Mouse (Mus musculus): ENCODE measurements around the gene Gm10645.

Gm10645 gene

DNA sequence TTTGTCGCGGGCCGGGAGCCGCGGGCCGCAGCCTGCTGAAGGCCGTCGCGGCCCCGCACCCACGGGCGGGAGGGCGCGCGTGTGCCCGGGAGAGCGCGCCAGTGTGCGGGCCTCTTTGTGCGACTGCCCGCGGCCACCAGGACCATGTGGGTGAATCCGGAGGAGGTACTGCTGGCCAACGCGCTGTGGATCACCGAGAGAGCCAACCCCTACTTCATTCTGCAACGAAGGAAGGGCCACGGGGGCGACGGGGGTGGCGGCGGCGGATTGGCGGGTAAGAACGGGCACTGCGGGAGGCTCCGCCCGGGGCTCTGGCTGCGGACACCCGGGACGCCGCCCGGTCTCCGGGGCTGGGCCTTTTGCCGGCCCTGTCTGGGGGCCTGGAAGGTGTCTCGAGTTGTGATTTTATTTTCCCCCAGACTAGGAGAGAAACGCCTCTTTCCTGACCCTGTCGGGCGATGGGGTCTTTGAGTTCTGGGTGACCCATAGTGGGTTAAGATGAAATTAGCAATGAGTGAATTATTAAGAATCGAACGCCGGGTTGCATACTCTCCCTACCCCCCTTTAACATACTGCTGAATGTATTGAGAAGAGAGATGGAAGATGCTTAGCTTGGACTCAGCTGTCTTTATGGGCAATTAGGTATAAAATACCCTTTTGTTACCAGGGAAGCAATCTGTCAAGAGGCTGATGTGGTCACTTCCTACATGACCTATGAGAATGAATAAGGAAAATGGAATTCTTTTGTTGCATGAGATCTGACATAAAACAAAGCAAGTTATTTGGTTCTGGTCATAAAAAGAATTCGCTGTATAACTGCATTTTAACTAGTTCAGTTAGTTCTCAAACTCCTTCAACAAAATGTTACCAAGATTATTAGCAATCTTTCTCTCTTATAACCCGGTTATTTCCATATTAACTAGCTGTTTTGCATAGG, at the start of gene Gm10645:
Gene Gm10645, minus strand, starts transcription at position 240 of the 937 bp plus-strand sequence.
- no peak for DNase-seq (ENCODE audit: low spot score)

DNA sequence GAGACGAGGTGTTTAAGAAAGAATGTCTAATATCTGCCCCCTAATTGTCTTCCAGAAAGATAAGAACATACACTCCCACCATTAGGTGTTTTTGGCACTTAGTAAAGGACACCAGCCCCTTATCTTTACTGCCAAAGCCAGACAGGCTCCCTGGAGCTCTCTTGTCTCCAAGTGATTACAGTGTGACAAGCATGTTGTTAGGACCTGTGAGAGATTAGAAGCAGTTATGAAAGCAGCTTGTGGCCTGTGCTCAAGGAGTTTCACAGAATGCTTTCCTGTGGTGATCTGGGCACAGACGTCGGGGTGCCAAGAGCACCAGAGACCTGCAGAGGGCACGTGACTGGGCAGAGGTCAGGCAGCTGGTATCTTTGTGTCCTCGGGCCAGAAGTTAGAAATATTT, 49.1 kb upstream of the Gm10645 start:
- DNase-seq (ENCODE audit: low spot score): no peak

DNA sequence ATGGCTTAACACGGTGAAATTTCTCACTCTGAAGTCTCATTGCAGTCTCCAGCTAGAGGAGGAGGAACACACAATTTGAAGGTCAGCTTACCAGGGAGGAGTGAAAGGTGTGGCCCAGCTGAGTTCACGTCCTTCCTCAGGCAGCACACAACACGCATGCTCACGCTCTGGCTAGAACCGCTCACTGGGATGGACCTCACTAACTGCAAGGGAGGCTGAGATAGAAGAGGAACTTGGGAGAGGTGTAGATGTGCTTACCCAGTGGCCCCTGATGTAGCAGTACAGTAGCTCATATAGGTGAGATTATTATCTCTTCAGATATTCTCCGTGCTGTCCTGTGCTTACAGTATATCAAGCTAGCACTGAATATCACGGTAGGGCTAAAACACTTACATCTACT, 44.7 kb upstream of the Gm10645 start:
- DNase-seq (ENCODE audit: low spot score): no peak

DNA sequence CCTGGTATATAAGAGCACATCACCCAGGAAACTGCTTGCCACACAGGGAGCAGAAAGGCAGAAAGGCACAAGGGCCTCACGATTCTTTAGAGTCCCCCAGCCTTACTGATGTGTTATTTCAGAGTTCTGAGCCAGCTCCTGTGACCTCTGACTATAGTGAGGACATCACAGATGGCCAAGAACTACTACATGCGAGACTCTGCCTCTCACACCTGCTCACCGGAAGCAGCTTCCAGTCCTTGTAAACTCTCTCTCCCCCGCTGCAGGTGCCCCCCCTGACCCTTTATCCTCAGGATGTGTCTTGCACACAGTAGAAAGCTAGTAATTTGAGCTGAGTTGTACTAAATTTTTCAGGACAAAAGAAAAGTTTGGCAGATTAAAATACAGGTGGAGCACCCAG, 43.6 kb upstream of the Gm10645 start:
- DNase-seq (ENCODE audit: low spot score): no peak

DNA sequence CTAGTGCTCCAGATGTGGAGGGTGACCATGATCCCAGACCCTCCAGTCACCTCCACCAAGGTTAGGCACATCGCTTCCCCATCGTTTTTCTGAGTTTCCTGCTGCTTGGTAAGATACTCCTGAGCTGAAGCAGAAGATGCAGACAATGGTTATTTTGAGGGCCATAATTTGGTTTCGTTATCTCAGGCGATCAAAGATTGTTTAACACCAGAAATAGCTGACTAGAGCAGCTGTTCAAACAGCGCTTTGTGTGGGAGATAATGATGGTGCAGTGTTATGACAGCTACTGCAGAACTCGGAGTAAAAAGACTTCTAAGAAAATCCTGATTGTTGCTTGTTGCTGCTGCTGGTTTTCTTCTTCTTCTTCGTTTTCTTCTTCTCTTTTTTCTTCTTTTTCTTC, 39.9 kb upstream of the Gm10645 start:
- no peak for DNase-seq (ENCODE audit: low spot score)

DNA sequence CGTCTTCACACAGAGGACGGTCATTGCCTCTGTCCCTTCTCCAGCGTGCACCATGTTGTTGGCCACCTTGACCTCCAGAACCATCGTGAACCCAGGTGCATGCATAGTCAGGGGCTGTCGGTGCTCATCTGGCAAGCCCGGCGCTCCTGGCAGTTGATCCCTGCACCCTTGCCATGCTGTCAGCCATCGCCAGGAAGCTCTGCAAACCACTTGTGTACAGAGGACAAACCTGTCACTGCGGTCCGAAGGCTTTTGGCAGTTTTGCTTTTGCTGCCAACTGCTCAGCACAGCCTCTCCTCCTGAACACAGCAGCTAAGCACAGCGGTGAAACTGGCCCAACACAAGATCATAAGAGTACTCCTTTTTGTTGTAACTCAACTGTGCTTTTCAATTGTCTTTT, 37.0 kb upstream of the Gm10645 start:
- DNase-seq (ENCODE audit: low spot score): no peak

DNA sequence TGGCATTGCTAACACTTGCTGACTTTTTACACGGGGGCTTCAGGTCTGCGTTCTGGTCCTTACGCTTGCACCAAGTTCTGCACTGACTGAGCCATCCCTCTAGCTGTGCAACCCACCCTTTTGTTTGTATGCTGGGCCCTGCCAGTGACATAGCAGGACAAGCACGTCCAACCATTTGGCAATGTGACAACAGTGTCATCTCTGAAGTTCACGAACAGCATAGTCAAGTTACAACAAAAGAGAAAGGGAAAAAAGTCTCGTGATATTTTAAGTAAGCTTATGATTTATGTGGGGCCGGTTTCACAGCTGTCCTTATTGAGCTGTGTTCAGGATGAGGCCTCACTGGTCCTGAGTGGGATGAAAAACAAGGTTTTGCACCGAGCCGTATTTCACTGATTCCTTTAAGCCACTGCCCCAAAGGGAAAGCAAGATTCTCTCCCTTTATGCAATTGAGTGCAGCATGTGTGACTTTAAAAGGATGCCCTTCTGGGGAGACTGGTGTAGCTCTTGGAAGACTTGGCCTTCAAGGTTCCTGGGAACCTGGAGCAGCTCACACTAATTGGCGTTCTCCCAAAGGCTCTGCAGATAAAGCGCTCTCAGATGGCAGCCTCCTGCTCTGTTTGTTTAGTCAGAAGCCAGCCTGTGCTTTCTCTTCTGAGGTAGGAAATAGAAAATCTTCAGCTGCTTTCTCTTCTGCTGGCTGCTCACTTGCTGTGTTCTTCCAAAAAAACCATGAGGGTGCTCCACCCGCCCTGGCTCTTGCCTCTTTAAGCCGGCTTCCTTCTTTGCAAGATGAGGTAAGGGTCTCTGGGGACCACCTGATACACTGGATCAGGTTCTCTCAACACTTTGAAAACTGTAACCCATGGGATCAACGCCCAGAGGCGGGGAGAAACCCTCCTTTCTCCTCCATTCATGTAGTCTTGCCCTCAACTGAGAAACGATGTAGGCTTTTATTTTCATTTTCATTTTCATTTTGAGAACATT, 34.5 kb upstream of the Gm10645 start:
- DNase-seq (ENCODE audit: low spot score): no peak

DNA sequence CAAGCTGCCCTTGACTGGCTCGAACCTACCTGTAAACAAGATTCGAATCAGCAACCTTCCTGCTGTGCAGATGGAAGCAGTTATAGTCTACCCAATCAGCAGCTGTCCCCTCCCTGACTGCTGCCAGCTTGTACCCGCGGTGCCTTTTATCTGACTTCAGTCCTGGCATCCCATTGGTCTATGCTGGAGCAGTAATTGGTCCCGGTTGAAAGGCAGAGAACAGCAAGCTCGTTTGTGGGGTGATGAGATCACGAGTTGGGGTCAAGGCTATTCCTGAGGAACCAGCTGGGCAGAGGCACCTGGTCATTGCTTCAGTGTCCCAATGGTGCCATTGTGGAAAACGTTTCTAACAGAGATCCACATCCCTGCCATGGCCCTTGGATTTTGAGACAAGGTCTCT, 33.7 kb upstream of the Gm10645 start:
- DNase-seq (ENCODE audit: low spot score): no peak

DNA sequence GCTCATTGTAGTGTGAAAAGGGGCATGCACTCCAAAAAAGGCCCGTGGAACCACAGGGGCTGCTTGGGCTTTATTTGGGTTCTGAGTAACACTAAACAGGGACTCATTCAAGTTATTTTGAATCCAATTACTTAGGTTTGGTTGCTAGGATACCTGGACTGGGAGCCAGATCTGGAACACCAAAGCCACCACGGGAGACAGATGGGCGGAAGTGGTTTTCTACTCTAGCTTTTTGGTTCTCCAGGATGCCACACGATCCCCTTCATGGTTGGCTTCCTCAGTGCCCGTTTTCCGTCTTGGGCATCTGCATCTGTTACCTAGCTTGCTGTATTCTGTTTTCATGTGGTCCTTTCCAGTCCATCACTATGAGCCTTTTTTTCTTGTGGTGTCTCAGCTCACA, 30.1 kb upstream of the Gm10645 start:
- DNase-seq (ENCODE audit: low spot score): no peak

DNA sequence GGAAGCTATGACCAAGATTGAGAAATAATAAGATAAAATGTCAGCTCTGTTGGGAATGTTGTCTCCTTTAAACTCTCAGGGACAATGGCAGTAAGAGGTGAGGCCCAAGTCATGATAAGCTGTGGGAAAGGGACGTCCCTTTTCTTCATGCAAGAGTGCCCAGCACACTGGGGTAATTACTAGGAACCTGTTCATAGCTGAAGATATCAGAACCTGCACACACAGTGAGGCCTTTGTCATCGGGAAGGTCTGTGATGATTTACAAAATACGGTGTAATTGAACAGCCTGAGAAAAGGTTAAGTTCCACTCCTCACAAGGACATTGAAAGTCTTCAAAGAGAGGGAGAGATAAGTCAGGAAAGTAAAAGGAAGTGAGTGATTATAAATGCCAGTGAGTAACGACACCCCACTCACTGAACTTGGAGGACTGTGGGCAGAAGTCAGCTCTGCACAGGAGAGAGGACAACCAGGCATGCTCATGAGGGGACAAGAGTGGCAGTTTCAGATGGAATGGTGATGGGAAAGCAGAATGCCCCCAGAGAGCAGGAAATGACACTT, 23.6 kb upstream of the Gm10645 start:
- DNase-seq (ENCODE audit: low spot score): no peak

DNA sequence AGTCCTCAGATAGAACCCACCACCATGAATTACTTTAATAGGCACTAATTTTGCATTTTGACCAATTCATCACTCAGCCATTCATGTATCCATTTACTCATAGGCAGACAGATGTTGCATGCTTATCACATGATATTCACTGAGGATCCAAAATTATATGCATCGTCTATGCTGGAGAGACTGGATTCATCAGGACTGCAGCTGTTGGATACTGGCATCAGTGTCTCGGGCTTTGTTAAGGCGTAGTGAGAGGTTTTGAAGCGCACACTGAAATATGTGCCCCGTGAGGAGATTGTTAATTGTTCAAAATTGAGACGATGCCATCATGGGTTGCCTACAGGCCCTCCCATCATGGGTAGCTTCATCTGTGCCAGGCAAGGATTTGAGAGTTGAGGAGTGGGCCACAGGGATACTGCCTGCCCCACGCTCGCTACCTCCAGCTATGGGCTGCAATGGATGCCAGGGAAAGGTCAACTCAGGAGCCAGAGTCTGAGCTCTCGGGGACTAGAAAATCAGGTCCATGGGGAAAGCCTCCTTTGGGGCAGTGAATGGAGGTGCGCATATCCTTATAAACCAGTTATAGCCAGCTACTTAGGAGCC, 21.5 kb upstream of the Gm10645 start:
- DNase-seq (ENCODE audit: low spot score): no peak

DNA sequence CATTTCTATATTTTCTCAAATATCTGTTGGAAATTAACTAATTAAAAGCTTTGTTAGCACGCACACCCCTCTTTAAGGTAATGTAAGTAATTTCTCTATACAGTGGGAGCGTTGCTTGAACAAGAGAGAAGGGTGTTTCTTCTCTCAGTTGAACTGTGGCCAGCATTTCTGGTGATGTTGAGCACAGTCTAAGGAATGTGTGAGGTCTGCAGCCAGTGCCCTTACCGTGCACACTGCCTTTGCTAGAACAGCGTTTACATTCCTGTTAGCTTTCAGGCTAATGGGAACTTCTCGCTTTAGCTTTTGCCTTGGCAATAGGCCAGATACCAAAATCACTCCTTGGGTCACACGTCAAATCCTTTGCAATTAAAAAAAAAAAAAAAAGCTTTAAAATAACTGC, 20.4 kb upstream of the Gm10645 start:
- DNase-seq (ENCODE audit: low spot score): no peak

DNA sequence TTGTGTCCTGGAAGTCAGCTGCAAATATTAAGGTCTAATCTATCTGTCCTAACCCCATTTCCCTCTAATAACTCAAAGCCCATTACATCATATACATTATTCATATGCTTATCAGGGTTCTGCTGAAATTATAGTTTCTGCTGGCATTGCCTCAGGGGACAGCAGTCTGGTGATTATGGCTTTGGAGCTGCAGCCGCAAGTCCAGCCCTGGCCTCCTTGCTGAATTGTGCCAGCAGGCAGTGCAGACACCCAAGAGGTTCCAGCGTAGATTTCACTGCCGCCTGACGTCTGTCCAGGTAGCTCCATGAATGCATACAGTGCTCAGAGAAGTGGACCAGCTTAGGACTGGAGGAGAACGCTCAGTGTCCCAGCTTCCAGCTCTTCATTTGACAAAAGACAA, 16.8 kb upstream of the Gm10645 start:
- DNase-seq (ENCODE audit: low spot score): no peak

DNA sequence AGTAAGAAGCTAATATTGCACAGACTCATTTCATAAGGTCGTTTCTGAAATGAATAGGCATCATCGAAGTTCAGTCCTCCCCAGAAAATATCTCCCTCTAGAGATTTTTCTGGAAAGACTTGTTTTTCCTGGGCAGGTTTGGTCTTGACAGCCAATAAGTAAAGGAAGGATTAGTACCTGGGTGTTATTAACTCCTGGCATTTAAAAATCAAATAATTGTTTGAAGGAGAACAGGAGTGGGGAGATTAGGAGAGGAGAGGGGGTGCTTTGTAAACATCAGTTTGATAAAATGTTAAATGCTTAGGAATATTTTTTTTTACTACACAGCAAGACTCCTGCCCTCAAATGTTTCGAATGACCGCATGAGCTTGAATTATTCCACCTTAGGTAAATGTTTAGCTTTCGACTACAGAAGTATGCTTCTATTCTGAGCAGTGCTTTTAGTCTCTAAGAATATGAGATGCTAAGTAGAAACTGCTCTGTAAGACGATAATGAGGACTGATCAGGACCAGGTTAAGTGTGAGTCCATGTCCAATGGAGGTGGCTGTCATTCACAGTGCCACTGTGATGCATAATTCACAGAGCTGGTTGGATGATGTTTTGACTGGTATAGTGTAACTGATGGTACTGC, 16.0 kb upstream of the Gm10645 start:
- no peak for DNase-seq (ENCODE audit: low spot score)

DNA sequence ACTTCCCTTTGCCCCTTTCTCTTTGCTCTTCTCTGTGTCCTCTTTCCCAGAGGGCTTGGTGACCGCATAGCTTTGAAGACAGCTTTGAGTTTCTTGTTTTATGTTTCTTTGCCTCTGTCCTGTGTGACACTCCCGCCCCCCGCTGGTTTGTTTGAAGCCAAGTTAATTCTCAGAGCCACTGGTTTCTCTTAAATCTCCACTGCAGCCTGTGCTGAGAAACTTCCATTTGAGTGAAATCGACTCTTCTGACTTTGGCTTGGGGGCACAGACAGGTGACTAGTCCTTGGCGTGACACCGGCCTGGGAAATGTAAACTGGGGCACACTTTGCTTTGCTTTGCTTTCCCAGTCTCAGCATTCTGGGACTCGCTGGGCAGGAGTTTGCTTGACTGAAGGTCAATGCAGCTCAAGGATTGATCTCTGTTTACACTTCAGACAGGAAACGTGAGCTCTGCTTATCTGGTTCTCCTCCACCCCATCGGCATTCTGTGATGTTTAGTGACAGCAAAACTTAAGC, 12.3 kb upstream of the Gm10645 start:
- DNase-seq (ENCODE audit: low spot score): no peak

DNA sequence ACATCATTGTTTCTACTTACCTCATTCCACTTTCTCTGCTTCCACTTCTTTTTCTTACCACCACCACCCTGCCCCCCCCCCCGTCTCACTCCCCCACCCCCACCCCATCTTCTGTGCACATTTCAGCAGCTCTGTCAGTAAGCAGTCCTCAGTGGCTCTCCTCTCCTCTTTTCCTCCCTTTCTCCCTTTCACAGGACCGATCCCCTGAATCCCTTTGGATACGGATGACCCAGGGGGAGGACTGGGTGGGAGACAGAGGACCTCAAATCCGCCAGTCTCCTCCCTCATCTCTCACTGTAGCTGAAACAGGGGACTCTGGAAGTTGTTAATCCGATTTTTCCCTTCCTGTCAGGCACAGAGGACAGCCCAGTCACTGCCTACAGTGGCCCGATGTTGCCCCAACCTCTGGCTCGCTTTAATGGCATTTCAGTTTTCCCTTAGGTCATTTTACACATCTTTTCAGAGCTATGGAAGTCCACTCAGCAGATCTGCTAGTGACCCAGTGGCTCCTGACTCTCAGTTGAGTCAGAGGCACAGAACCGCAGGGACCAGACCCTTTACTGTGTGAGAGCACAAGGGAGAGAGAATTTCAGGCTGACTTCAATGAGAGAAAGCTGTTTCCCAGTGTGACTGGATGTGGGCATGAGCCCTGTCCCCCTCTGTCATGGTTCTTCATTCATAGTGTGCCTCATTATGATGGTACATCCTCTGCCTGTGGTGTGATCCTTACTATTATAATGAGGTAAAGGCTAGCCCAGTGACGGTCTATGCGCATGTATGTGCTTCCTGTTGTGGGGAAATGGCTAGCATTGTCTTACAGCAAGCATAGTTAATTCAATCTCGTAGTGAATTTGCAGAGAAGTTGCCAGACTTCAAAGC, 11.6 kb upstream of the Gm10645 start:
- DNase-seq (ENCODE audit: low spot score): no peak

DNA sequence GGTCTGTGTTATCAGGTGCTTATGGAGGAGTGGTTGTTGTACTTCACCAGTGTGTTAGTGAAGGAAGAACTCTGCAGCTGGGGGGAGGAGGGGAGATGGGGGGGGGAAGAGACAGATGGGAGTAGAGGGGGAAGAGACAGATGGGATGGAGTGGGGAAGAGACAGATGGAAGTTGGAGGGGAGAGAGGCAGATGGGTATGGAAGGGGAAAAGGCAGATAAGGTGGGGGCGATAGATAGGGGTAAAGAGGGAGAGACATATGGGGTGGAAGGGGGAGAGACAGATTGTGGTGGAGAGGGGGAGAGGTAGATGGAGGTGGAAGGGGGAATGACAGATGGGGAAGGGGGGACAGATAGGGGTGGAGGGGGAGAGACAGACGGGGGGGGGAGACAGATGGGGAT, 10.8 kb upstream of the Gm10645 start:
- no peak for DNase-seq (ENCODE audit: low spot score)

DNA sequence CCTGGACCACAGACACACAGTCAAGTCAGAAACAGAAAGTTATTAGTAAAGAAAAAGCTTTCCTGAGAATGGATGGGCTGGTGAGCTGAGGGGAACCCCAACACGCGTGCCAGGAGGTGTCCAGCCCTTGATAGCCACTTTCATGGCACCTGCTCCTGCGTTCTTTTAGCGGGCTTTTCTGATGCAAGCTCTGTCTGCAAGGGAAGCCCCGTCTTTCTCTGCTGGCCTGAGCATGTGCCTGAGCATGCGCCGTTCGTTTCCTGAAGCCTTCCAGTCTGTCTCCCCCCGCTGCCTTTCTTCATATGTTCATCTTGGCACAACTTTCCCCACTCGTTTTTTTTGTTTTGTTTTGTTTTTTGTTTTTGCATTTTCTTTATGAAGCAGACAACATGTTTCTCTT, 9.7 kb upstream of the Gm10645 start:
- no peak for DNase-seq (ENCODE audit: low spot score)

DNA sequence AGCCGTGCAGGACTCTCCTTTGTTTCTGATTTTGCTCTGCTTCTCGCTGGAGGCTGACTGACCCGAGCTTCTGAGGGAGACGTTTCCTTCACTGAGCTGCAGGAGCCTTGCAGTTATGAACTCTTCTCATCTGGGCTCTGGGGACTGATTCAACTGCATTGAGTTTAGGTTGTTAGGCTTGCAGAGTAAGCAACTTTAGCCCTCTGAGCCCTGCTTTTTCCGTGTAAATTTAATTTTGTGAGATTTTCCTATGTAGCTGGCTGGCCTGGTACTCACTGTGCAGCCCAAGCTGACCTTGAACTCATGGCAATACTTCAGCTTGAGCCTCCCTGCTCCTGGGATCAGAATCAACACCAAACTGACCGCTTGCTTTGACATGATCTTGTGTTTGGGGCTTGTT, 4.9 kb upstream of the Gm10645 start:
- DNase-seq (ENCODE audit: low spot score): no peak

DNA sequence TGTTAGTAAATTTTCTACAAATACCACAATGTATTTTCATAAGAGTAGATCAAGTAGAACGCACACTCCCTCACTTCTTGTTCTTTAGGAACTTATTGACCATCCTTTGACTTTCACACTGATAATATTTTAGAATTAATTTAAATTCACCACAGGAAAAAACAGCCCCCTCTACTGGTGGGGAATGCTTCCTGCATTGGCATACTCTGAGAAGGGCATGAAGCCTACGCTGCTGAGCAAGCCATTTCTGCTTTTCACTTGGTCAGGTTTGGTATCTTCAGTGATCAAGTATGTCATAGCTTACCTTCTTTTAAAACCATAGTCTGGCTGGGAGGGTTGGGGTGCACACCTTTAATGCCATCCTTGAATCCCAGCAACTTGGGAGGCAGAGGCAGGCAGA, 3.7 kb upstream of the Gm10645 start:
- no peak for DNase-seq (ENCODE audit: low spot score)
